Mouse (Mus musculus) kidney, adult 2 months (tissue): ENCODE measurements around the gene Tmeff1.

Experiments used
- CTCF ChIP-seq: fragments of 200-500 bp; conservative IDR thresholded peaks from 2 replicates; pipeline ENCODE4 v1.5.1; 2011; ENCODE audit warnings: low read depth, mild to moderate bottlenecking, control low read depth, low read length, moderate library complexity, mixed read lengths; ENCODE audit not compliant: insufficient read depth, insufficient read length
- POLR2A ChIP-seq: fragments of 200-500 bp; IDR thresholded peaks from one replicate; pipeline ENCODE4 v1.6.1; 2011; ENCODE audit warnings: low read depth, low read length, control low read depth

DNA sequence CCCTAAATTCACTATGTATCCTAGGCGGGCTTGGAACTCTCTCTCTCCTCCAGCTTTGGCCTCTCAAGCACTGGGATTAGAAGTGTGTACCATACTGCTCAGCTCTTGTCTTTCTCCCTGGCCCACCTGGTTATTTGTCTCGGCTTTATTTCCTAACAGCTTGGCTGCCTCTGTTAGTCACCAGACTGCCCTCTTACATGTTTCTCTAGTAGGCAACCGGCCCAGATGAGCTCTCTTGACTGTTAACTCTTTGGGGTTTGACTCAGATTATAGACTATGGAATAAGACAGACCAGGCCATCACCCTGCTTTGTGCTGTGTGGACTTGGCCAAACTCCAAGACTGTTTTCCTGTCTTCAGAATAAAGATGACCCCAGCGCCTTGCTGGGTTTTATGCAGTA is 6.6 kb upstream of the Tmeff1 start:
- TF ChIP-seq POLR2A (no peak), CTCF (no peak)
